Mouse (Mus musculus) C2C12 (cell line): ENCODE data around the gene Gm17521.
"Not testable (repeated sequence)": the region's sequence is repeated elsewhere in the genome, so short reads cannot be mapped to it uniquely, and the experiment has no call there.

ENCODE experiments used
- CTCF ChIP-seq: IDR thresholded peaks from one replicate; pipeline ENCODE4 v1.5.1; 2011; ENCODE audit not compliant: control insufficient read depth, insufficient read depth, insufficient read length
- MAX ChIP-seq: IDR thresholded peaks from one replicate; pipeline ENCODE4 v1.6.1; 2011; ENCODE audit warnings: mild to moderate bottlenecking, control low read depth
- MYOD1 ChIP-seq: IDR thresholded peaks from one replicate; pipeline ENCODE4 v1.6.1; 2011; ENCODE audit warnings: low read depth; ENCODE audit not compliant: control insufficient read depth, insufficient read length
- USF1 ChIP-seq: IDR thresholded peaks from one replicate; pipeline ENCODE4 v1.6.1; 2011; ENCODE audit warnings: low read depth, mild to moderate bottlenecking, control low read depth, moderate library complexity

- TF ChIP-seq CTCF, MAX, USF1, MYOD1: not testable (repeated sequence)
These were observed at the start of gene Gm17521 for GRCm38 (mm10) chrX:123029569-123029968.
